Mouse (Mus musculus): ENCODE measurements around the gene Greb1. TPM values are rescaled to one million over a fixed set of nuclear protein-coding genes. Genes with fewer than 3 reads are reported as not detected.
A peak's percentile ranks its signal among the peaks of the same experiment; 100 is the strongest.

Greb1 gene
- total and polyA plus RNA-seq, 3 experiments = not detected

DNA sequence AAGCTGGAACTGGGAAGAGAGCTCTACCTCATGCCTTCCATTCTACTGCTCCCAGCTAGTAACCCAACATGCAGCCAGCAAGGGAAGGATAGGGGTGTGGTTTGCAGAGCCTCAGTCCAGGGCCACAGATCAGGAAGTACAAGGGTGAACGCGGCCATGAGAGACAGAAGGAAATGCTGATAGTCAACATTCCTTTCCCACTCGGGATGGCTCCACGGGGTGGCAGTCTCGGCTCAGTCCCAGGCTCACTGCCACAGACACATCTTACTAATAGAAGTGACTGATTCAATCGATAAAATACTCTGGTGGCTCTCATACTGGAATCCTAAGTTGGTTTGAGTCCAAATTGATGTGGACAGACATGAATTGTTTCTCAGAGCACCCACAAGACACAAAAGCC lies 27.8 kb upstream of the Greb1 start:
- peaks cover 0 to 3% of the 10 kb centered on the region in 2 experiments; a peak in 1 of 4 replicates for H3K36me3 ChIP-seq (ENCODE audit: control insufficient read depth in 1 of 2, insufficient read depth in 2 of 2, low read length in 2 of 2)
- TF ChIP-seq MYB (IDR thresholded peaks at IDR 0.05; ENCODE audit: low read depth, low read length) = no peak
- TF ChIP-seq MXI1 (IDR thresholded peaks at IDR 0.05; ENCODE audit: low read depth, low read length) = no peak; the same call in 1 of the 2 replicates
- 0 out of 2 replicates have a peak, but pooled peaks have one; percentile 12 for TF ChIP-seq ELF1 (IDR thresholded peaks at IDR 0.05; ENCODE audit: low read depth, low read length)
- TF ChIP-seq CHD1 (IDR thresholded peaks at IDR 0.05; ENCODE audit: low read depth, low read length) = no peak
- TF ChIP-seq ZC3H11A (IDR thresholded peaks at IDR 0.05; ENCODE audit: low read depth, low read length) = peak; percentile 38; the same call in 1 of the 2 replicates
- TF ChIP-seq POLR2A (IDR thresholded peaks at IDR 0.05; ENCODE audit: control insufficient read depth in 1 of 2, insufficient read depth in 1 of 2, low read depth in 1 of 2, low read length in 2 of 2, poor library complexity in 1 of 2) = no peak
- TF ChIP-seq EP300 (IDR thresholded peaks at IDR 0.05; ENCODE audit: low read depth in 1 of 2, low read length in 2 of 2) = peak; percentile 15 to 29; a peak in 1 of 4 replicates
- TF ChIP-seq POLR2AphosphoS2 (IDR thresholded peaks at IDR 0.05; ENCODE audit: low read length) = no peak
- no peak for TF ChIP-seq CHD2 (IDR thresholded peaks at IDR 0.05; ENCODE audit: low read length)
- no peak for TF ChIP-seq MAX (IDR thresholded peaks at IDR 0.05; ENCODE audit: low read length)
- no peak for TF ChIP-seq GATA1 (IDR thresholded peaks at IDR 0.05; ENCODE audit: low read depth, low read length)
- peak; percentile 38; the same call in 1 of the 2 replicates for TF ChIP-seq TAL1 (IDR thresholded peaks at IDR 0.05; ENCODE audit: low read length)
- no peak for TF ChIP-seq JUND (IDR thresholded peaks at IDR 0.05; ENCODE audit: low read depth, low read length)
- TF ChIP-seq TCF12 (IDR thresholded peaks at IDR 0.05; ENCODE audit: low read depth, low read length) = no peak
- peak in 2 of 3 experiments; percentile 55 to 56; a peak in 4 of 6 replicates for TF ChIP-seq CTCF (IDR thresholded peaks at IDR 0.05 in 2 of 3, conservative IDR thresholded peaks at IDR 0.05 in 1 of 3; ENCODE audit: control insufficient read depth in 1 of 3, insufficient read depth in 1 of 3, low read depth in 2 of 3, low read length in 3 of 3, poor library complexity in 1 of 3, severe bottlenecking in 1 of 3)
- TF ChIP-seq ZNF384 (IDR thresholded peaks at IDR 0.05; ENCODE audit: low read depth, low read length) = no peak
- no peak for TF ChIP-seq ETS1 (IDR thresholded peaks at IDR 0.05; ENCODE audit: low read depth, low read length)
- no peak for TF ChIP-seq HCFC1 (IDR thresholded peaks at IDR 0.05; ENCODE audit: low read depth, low read length)
- peak; percentile 58 for TF ChIP-seq RAD21 (IDR thresholded peaks at IDR 0.05; ENCODE audit: low read depth, low read length)
- no peak for TF ChIP-seq NRF1 (IDR thresholded peaks at IDR 0.05; ENCODE audit: insufficient read depth, low read depth, low read length, poor library complexity, severe bottlenecking)
- peak; percentile 56 for TF ChIP-seq SMC3 (IDR thresholded peaks at IDR 0.05; ENCODE audit: low read depth, low read length)

GRCm38 (mm10) chr12:16823701-16824100 lies 23.0 kb upstream of the Greb1 start:
- Histone ChIP-seq H3K4me1 (ENCODE audit: control insufficient read depth in 1 of 2, insufficient read depth in 2 of 2, low read length in 2 of 2) (no peaks in the 10 kb centered on the region; a peak in 2 of 4 replicates), H3K4me3 (ENCODE audit: control insufficient read depth in 1 of 2, insufficient read depth in 1 of 2, low read depth in 2 of 2, low read length in 2 of 2) (no peak overlapping the region), H3K9ac (ENCODE audit: control insufficient read depth, low read depth, low read length, poor library complexity, severe bottlenecking) (no peak overlapping the region), H3K79me2 (ENCODE audit: control insufficient read depth, insufficient read depth, low read length, poor library complexity) (no peaks in the 10 kb centered on the region), H3K27ac (ENCODE audit: control insufficient read depth, low read depth, low read length) (no peak overlapping the region), H3K27me3 (ENCODE audit: control insufficient read depth in 1 of 2, insufficient read depth in 2 of 2, low read length in 2 of 2) (no peaks in the 10 kb centered on the region), H3K36me3 (ENCODE audit: control insufficient read depth in 1 of 2, insufficient read depth in 2 of 2, low read length in 2 of 2) (peaks cover 0 to 16% of the 10 kb centered on the region in 2 experiments; a peak in 2 of 4 replicates), H3K9me3 (replicated peaks; ENCODE audit: insufficient read depth, low read length) (no peaks in the 10 kb centered on the region)
- no peak for DNase-seq (ENCODE audit: low read depth, low spot score)
- no peak for TF ChIP-seq POLR2A (IDR thresholded peaks at IDR 0.05; ENCODE audit: control insufficient read depth in 1 of 2, insufficient read depth in 1 of 2, low read depth in 1 of 2, low read length in 2 of 2, poor library complexity in 1 of 2)
- no peak for TF ChIP-seq ETS1 (IDR thresholded peaks at IDR 0.05; ENCODE audit: low read depth, low read length)
- TF ChIP-seq MAX (IDR thresholded peaks at IDR 0.05; ENCODE audit: low read length) = no peak
- TF ChIP-seq SMC3 (IDR thresholded peaks at IDR 0.05; ENCODE audit: low read depth, low read length) = no peak
- TF ChIP-seq E2F4 (IDR thresholded peaks at IDR 0.05; ENCODE audit: borderline replicate concordance, low read depth, low read length) = no peak
- no peak for TF ChIP-seq USF2 (IDR thresholded peaks at IDR 0.05; ENCODE audit: borderline replicate concordance in 1 of 2, insufficient read depth in 1 of 2, low read depth in 1 of 2, low read length in 2 of 2)
- no peak for TF ChIP-seq ZMIZ1 (IDR thresholded peaks at IDR 0.05; ENCODE audit: low read depth, low read length)
- no peak for TF ChIP-seq MYC (IDR thresholded peaks at IDR 0.05; ENCODE audit: low read depth, low read length)
- TF ChIP-seq NELFE (IDR thresholded peaks at IDR 0.05; ENCODE audit: low read depth, low read length) = no peak
- TF ChIP-seq GABPA (IDR thresholded peaks at IDR 0.05; ENCODE audit: low read depth, low read length) = no peak
- no peak for TF ChIP-seq GATA1 (IDR thresholded peaks at IDR 0.05; ENCODE audit: low read depth, low read length)
- TF ChIP-seq POLR2AphosphoS5 (IDR thresholded peaks at IDR 0.05; ENCODE audit: borderline replicate concordance, low read depth, low read length) = no peak
- TF ChIP-seq ZC3H11A (IDR thresholded peaks at IDR 0.05; ENCODE audit: low read depth, low read length) = no peak
- no peak for TF ChIP-seq TAL1 (IDR thresholded peaks at IDR 0.05; ENCODE audit: low read length)
- no peak for TF ChIP-seq ZKSCAN1 (IDR thresholded peaks at IDR 0.05; ENCODE audit: low read depth, low read length)
- no peak for TF ChIP-seq SIN3A (IDR thresholded peaks at IDR 0.05; ENCODE audit: low read length)
- TF ChIP-seq MEF2A (IDR thresholded peaks at IDR 0.05; ENCODE audit: extremely low read depth, insufficient replicate concordance, low read depth, low read length, poor library complexity, severe bottlenecking) = no peak

More for the DNA sequence above, 27.8 kb upstream of the Greb1 start:
- Histone ChIP-seq H3K27me3 (ENCODE audit: control insufficient read depth in 1 of 2, insufficient read depth in 2 of 2, low read length in 2 of 2) (no peaks in the 10 kb centered on the region), H3K9me3 (replicated peaks; ENCODE audit: insufficient read depth, low read length) (no peaks in the 10 kb centered on the region), H3K9ac (ENCODE audit: control insufficient read depth, low read depth, low read length, poor library complexity, severe bottlenecking) (no peak overlapping the region), H3K4me3 (ENCODE audit: control insufficient read depth in 1 of 2, insufficient read depth in 1 of 2, low read depth in 2 of 2, low read length in 2 of 2) (no peak overlapping the region), H3K4me1 (ENCODE audit: control insufficient read depth in 1 of 2, insufficient read depth in 2 of 2, low read length in 2 of 2) (no peaks in the 10 kb centered on the region; a peak in 2 of 4 replicates), H3K79me2 (ENCODE audit: control insufficient read depth, insufficient read depth, low read length, poor library complexity) (no peaks in the 10 kb centered on the region), H3K27ac (ENCODE audit: control insufficient read depth, low read depth, low read length) (no peak overlapping the region)
- DNase-seq (ENCODE audit: low read depth, low spot score) = peak; percentile 39
